ENCODE assay signal across 8 mouse cellular contexts in genomic region chr19:4282898-4283553, GRCm38 (mm10). TPM values are rescaled to one million over a fixed set of nuclear protein-coding genes. Genes with fewer than 3 reads are reported as not detected.
DNase-seq lines count a peak whose midpoint lies in the region; ATAC-seq and TF ChIP-seq lines count a peak whose summit lies in the region.

Gene Ankrd13d (minus strand): TSS chr19:4283137.

- DNase-seq in Patski (ENCODE audit: low read depth, low spot score), result peak; percentile 41
- peak; percentile 88 to 94 for DNase-seq in cerebellum, postnatal 10 days
- peak; percentile 91 to 94 for DNase-seq in frontal cortex, postnatal 10 days (ENCODE audit: low spot score in 2 of 2)
- peak; percentile 92 for DNase-seq in hindbrain, embryonic 11.5 days (ENCODE audit: low spot score)
- peak; percentile 94 to 95 for DNase-seq in layer of hippocampus, postnatal 10 days (ENCODE audit: low spot score in 2 of 2)
- peak; percentile 94 for DNase-seq in lung, postnatal 0 days (ENCODE audit: low spot score)
- DNase-seq in ovary, postnatal 10 days (ENCODE audit: low spot score), result peak; percentile 62
- peak; percentile 86 to 90 for DNase-seq in thymus, postnatal 10 days (ENCODE audit: low spot score in 2 of 2)

- WGBS in hindbrain, embryonic 11.5 days, result under 1% methylated on average over 43 of the region's 50 CpGs
- WGBS in lung, postnatal 0 days, result 2% methylated on average over 46 of the region's 50 CpGs

- CTCF ChIA-PET in Patski (lab: Charles Lee), result interaction anchor here (0.7 to 3.6 kb wide), 10 partner anchors 11 to 55 kb away, joined by 3 to 24 read pairs (median 6); partner anchors contain the start of genes Grk2 and Ssh3

- H3K9ac ChIP-seq in hindbrain, embryonic 11.5 days (ENCODE audit: low read depth, low read length), result peak within 1 kb of the TSS; percentile 66
- no peak within 1 kb of the TSS for H3K9ac ChIP-seq in lung, postnatal 0 days (replicated peaks; ENCODE audit: low read depth)

- in situ Hi-C loops in Patski (cut with MboI; ENCODE audit: low pct_unique_long_range_greater_than_20kb), result no loop called here

- no peak for TF ChIP-seq CTCF in Patski (IDR thresholded peaks at IDR 0.05)
- TF ChIP-seq CTCF in lung, postnatal 0 days (IDR thresholded peaks at IDR 0.05), result peak; percentile 85

- H3K27me3 ChIP-seq in Patski, result no peaks in the 10 kb centered on the region
- H3K27me3 ChIP-seq in hindbrain, embryonic 11.5 days (ENCODE audit: control insufficient read depth, insufficient read depth, low read length), result no peaks in the 10 kb centered on the region
- no peaks in the 10 kb centered on the region for H3K27me3 ChIP-seq in lung, postnatal 0 days (replicated peaks; ENCODE audit: insufficient read depth, low read length)

- H3K4me1 ChIP-seq in hindbrain, embryonic 11.5 days (replicated peaks; ENCODE audit: control insufficient read depth, insufficient read depth, low read length), result 0 out of 2 replicates have a peak, but pooled peaks cover 3% of the 10 kb centered on the region
- no peaks in the 10 kb centered on the region for H3K4me1 ChIP-seq in lung, postnatal 0 days (ENCODE audit: insufficient read depth, low read depth, low read length)

- no peak within 1 kb of the TSS for H3K27ac ChIP-seq in hindbrain, embryonic 11.5 days (ENCODE audit: low read depth, low read length)
- H3K27ac ChIP-seq in lung, postnatal 0 days (ENCODE audit: low read length), result no peak within 1 kb of the TSS

- POLR2A ChIA-PET in Patski (lab: Charles Lee), result interaction anchor here (0.9 to 2.1 kb wide), 4 partner anchors 8 to 25 kb away, joined by 4 to 6 read pairs (median 5); no protein-coding TSS in a partner anchor

- peak within 1 kb of the TSS; percentile 76 for H3K4me2 ChIP-seq in hindbrain, embryonic 11.5 days (replicated peaks; ENCODE audit: low read depth, low read length)
- H3K4me2 ChIP-seq in lung, postnatal 0 days (replicated peaks; ENCODE audit: low read depth, low read length), result peak within 1 kb of the TSS; percentile 91

- peak within 1 kb of the TSS; percentile 53 for H3K4me3 ChIP-seq in hindbrain, embryonic 11.5 days (ENCODE audit: low read depth, low read length)
- peak within 1 kb of the TSS; percentile 59 for H3K4me3 ChIP-seq in lung, postnatal 0 days (ENCODE audit: low read depth, low read length)

- H3K9me3 ChIP-seq in hindbrain, embryonic 11.5 days (ENCODE audit: control insufficient read depth, low read length), result no peaks in the 10 kb centered on the region
- no peaks in the 10 kb centered on the region for H3K9me3 ChIP-seq in lung, postnatal 0 days (ENCODE audit: low read length)

- ATAC-seq in Patski, result peak; percentile 78
- ATAC-seq in hindbrain, embryonic 11.5 days (ENCODE audit: low FRiP score), result peak; percentile 96
- ATAC-seq in lung, postnatal 0 days, result peak; percentile 97

- H3K36me3 ChIP-seq in hindbrain, embryonic 11.5 days (ENCODE audit: control insufficient read depth, insufficient read depth, low read length), result peaks cover 5% of the 10 kb centered on the region
- peaks cover 14% of the 10 kb centered on the region; the same call in 1 of the 2 replicates for H3K36me3 ChIP-seq in lung, postnatal 0 days (ENCODE audit: insufficient read depth, low read length)

- TF ChIP-seq EP300 in lung, postnatal 0 days (IDR thresholded peaks at IDR 0.05), result no peak

RNA-seq across cellular contexts. Expression of gene Ankrd13d, which starts in this region (rescaled TPM):
- polyA plus RNA-seq in Patski (2021), result 25.8 TPM
- 8.6 and 11.0 TPM in 2 replicates for polyA plus RNA-seq in hindbrain, embryonic 11.5 days (2014; fragmentation: Nextera tagmentation; extraction: Ambion mirVana)
- total RNA-seq in layer of hippocampus, postnatal 10 days (2021), result 10 to 100 TPM; 76.3 to 89.4 TPM
- polyA plus RNA-seq in lung, postnatal 0 days (2015; fragmentation: Nextera tagmentation; extraction: Ambion mirVana), result 2.0 and 2.6 TPM in 2 replicates

Comparison
In these comparisons a context has a peak if more than half of its experiments do, and no peak if none do; other contexts are left out.
1. DNase-seq: peak in every context shown above with its lines; median percentile 94 in layer of hippocampus, postnatal 10 days; 94 in lung, postnatal 0 days; 92 in frontal cortex, postnatal 10 days; 92 in hindbrain, embryonic 11.5 days; 91 in cerebellum, postnatal 10 days; 88 in thymus, postnatal 10 days; 62 in ovary, postnatal 10 days; 41 in Patski.